Mouse (Mus musculus) regulatory T cell (primary cell): ENCODE data around the gene Atf5.

Experiments used
- in situ Hi-C: fragments of 300-600 bp; cut with MboI, MseI; formaldehyde crosslinking; loops from one replicate; pipeline ENCODE4 v1.15.1; 2025; ENCODE audit warnings: high pct_unique_total_duplicates

Gene Atf5

DNA sequence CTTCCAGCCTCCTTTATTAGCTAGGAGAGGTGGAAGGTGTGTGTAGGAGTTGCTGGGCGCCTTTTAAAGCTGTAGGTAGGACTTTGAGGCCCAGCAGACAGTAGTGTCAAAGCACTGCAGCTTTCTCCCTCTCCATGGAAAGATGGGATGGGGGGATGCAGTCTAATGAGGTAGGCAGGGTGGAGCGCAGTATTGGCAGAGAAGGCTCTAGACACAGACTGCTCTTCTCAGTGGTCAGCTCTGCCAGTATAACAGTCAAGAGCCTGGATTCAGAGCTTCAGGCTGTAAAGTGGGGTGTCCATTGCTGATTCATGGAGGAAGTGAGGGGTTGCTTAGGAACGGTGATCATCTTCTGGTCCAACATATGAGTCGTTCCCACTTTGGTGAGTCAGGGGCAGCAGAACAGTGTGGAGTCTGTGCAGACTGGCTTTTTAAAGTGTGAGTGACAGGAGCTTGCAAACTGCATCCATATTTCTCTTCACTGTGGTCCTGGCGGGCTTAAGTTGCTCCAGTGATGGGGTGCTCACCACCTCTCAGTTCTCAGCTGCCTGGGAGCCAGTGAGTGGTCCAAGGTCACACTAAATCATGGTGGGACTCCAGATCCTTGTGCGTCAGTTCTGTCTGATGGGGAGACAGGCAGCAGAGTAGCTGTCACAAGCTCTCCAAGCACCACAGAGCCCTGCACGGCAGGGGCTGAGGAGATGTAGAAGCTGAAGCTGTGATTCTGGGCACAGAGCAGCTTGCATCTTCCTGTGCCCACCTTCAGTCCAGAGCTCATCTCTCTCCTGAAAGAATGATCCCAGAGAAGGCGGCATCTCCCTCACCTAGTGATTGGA lies 34.5 kb upstream of the Atf5 start:
- in situ Hi-C loops, result loop anchor here (10.0 kb wide), 1 partner anchor 274 kb away; the partner anchor contains the start of genes Rpl13a and Rps11

DNA sequence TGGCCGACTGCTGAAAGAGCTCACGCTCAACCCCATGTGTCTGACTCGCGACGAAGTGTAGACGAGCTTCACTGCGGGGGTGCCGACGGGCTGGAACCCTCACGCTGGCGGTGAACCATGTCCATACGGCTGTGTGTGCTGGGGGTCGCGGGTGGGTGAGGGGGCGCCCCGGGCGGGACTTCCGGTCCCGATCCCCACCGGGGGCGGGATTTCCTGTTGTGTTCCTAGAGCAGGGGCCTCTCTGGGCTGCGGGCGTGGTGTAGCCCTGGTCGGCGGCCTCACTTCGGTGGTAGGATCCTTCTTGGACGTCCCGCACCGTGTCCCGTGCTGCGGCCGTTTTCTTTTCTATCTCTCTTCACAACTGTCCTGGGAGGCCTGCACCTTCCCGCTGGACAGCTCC lies 33.7 kb upstream of the Atf5 start:
- in situ Hi-C loops, result loop anchor here (10.0 kb wide), 1 partner anchor 275 kb away; the partner anchor contains the start of genes Rpl13a and Rps11

- in situ Hi-C loops, result loop anchor here (10.0 kb wide), 1 partner anchor 275 kb away; the partner anchor contains the start of genes Rpl13a and Rps11
Observed at GRCm38 (mm10) chr7:44849416-44850111, 33.1 kb upstream of the Atf5 start.

GRCm38 (mm10) chr7:44848561-44849415 lies 32.3 kb upstream of the Atf5 start, which contains the start of the genes Akt1s1 and Tbc1d17:
Akt1s1 (plus strand) TSS chr7:44848991.
Tbc1d17 (minus strand) TSS chr7:44849079.
- in situ Hi-C loops, result no loop called here

- in situ Hi-C loops, result no loop called here
Observed at GRCm38 (mm10) chr7:44847772-44848171, 31.3 kb upstream of the Atf5 start.

- in situ Hi-C loops, result no loop called here
Observed at GRCm38 (mm10) chr7:44846804-44847203, 30.3 kb upstream of the Atf5 start.

- in situ Hi-C loops, result no loop called here
Observed at GRCm38 (mm10) chr7:44845006-44845405, 28.5 kb upstream of the Atf5 start.

GRCm38 (mm10) chr7:44841825-44842463 lies 25.5 kb upstream of the Atf5 start:
- in situ Hi-C loops, result no loop called here

DNA sequence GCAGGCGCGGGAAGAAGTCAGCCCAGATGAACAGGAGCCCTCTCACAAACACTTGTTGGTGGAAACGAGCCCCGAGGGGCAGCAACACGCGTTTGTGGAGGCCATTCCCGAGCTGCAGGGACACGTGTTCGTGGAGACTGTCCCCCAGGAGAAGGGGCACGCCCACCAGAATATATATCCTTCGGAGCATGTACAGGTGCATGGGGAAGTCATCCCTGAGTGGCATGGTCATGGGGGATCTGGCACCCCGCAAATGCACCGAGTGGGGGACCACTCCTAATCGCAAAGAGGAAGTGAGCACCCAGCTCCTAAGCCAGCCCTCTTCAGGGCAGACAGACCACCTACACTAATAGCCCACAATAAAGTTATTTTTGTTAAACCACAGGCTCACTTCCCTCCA lies 24.0 kb upstream of the Atf5 start:
- in situ Hi-C loops, result no loop called here

- in situ Hi-C loops, result no loop called here
Observed at GRCm38 (mm10) chr7:44839491-44840191, 23.2 kb upstream of the Atf5 start.

DNA sequence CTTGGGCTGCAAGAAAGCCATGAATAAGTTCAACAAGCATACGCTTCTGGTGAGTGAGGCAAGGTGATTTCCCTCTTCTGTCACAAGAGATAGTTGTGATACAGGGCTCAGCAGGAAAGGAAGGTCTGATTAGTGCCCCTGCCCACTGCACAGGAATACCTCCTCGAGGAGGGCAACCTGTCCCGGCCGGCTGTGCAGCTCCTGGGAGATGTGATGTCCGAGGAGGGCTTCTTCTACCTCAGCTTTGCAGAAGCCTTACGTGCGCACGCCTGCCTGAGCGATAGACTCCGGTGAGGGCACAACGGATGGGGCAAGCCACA lies 22.7 kb upstream of the Atf5 start:
- in situ Hi-C loops, result no loop called here

DNA sequence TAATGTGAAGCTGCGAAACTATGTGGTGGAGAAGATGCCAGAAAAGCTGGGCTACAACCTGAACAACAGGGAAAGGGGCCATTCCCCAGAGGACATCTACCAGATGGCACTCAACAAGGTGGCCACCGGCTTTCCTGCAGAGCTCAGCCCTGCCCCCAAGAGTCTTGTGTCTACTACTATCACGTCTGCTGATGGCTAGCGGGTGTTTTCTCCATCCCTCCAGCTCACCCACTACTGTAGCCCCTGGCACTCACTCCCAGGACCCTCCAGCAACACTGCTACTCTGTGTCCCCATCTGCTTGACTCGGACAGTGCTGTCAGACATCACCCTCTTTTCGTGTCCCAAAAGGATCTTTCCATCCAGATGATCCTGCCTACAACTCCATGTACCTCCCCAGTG lies 21.6 kb upstream of the Atf5 start:
- in situ Hi-C loops, result no loop called here

GRCm38 (mm10) chr7:44836423-44837053 lies 20.1 kb upstream of the Atf5 start:
- in situ Hi-C loops, result no loop called here

- in situ Hi-C loops, result no loop called here
Observed at GRCm38 (mm10) chr7:44836016-44836404, 19.6 kb upstream of the Atf5 start.

DNA sequence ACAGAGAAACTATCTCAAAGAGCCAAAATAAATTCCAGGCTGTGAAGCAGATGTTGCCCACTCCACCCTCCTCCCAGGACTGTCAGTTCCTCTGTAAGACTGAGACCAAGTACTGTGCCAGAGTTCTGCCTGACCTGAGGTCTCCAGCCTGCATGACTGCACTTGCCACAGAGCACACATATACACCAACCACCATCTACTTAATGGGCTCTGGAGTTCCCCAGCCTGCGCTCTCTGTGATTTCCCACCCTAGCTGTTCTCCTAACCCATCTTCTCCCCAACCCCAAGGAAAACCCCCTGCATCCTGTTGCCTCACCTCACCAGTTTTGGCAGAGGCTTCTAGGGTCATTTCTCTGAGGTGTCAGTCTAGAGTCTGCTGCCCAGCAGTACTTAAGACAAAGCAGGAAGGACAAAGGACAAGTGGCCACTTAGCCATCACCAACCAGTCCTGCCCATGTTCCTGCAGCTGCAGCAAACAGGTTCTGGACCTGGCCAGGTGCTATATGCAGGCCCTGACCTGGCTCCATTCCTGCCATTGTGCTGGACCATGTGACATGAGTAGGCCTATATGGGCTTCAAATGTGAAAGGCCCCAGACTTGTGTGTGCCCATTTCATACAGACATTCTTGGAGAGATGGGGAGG lies 19.0 kb upstream of the Atf5 start:
- in situ Hi-C loops, result no loop called here

- in situ Hi-C loops, result no loop called here
Observed at GRCm38 (mm10) chr7:44832763-44833162, 16.3 kb upstream of the Atf5 start.

- in situ Hi-C loops, result no loop called here
Observed at GRCm38 (mm10) chr7:44828706-44829105, 12.2 kb upstream of the Atf5 start.

GRCm38 (mm10) chr7:44826771-44827170 lies 10.3 kb upstream of the Atf5 start:
- in situ Hi-C loops, result no loop called here

DNA sequence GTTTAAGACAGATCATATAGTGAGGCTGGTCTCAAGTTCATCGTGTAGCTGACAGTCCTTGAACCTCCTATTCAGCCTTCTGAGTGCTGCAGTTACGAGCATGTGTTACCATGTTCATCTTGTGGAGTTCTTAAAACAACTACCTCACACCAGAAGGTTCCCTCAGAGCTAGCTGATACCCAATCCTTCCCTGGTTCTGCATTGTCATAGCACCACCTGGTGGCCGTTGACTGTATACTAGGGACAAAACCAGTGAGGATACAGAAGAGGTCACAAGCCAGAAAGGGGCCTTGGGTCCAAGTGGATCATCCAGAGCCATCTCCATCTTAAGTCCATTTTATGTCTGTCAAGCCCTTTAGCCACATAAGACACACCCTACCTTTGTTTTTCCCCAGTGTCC lies 8.4 kb upstream of the Atf5 start:
- in situ Hi-C loops, result no loop called here

DNA sequence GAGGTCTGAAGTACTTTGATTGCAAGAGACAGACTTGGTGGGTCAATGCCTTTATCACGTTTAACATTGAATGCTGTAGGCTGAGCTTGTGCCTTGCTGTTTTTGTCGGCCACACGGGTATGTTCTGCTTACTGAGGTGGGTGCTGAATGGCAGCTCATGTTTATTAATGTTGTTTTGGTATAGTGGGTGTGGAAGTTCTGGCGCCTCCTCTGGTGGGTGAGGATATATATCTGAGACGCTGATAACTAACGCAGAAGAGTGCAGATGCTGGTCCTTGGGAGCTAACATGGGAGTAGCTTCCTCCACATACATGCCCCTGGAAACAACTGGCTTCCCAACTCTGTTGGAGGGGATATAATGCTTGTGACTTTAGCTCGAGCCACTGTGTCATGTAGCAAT lies 7.0 kb upstream of the Atf5 start:
- in situ Hi-C loops, result no loop called here
